In genomic region chr1:62801429-62801828, GRCm38 (mm10) we compare ENCODE assay signal across 21 mouse cellular contexts.
DNase-seq lines count a peak whose midpoint lies in the region; ATAC-seq lines count a peak whose summit lies in the region.
"Had no signal": no experiment of that assay in that cellular context is flagged by ENCODE, and none has a peak within 500 bp of the region (broad histone marks: within the 10 kb centered on the region; RNA-seq: fewer than 3 reads in every experiment).

No protein-coding gene starts in this region.

- no peaks in the 10 kb centered on the region for H3K27me3 ChIP-seq in hindbrain, embryonic 10.5 days (ENCODE audit: insufficient read depth, poor library complexity, severe bottlenecking)
- H3K27me3 ChIP-seq in hindbrain, embryonic 14.5 days (ENCODE audit: control insufficient read depth, insufficient read depth, low read length): no peaks in the 10 kb centered on the region
- H3K27me3 ChIP-seq in kidney, embryonic 15.5 days: no peaks in the 10 kb centered on the region
- H3K27me3 ChIP-seq: embryonic facial prominence, embryonic 13.5 days; embryonic facial prominence, embryonic 15.5 days; forebrain, embryonic 12.5 days had no signal

- no peak overlapping the region for H3K4me2 ChIP-seq in hindbrain, embryonic 14.5 days (replicated peaks)
- H3K4me2 ChIP-seq in kidney, embryonic 15.5 days: no peak overlapping the region
- H3K4me2 ChIP-seq: embryonic facial prominence, embryonic 13.5 days; embryonic facial prominence, embryonic 15.5 days; forebrain, embryonic 12.5 days had no signal

- H3K9me3 ChIP-seq in hindbrain, embryonic 10.5 days: no peaks in the 10 kb centered on the region
- H3K9me3 ChIP-seq in hindbrain, embryonic 14.5 days (ENCODE audit: control insufficient read depth, low read length): no peaks in the 10 kb centered on the region
- H3K9me3 ChIP-seq in kidney, embryonic 15.5 days (replicated peaks): no peaks in the 10 kb centered on the region
- H3K9me3 ChIP-seq: embryonic facial prominence, embryonic 13.5 days; embryonic facial prominence, embryonic 15.5 days; forebrain, embryonic 10.5 days; forebrain, embryonic 12.5 days had no signal

- peak overlapping the region; percentile 8; the same call in 1 of the 2 replicates for H3K27ac ChIP-seq in hindbrain, embryonic 10.5 days
- H3K27ac ChIP-seq in hindbrain, embryonic 14.5 days: no peak overlapping the region
- H3K27ac ChIP-seq in kidney, embryonic 15.5 days: peak overlapping the region; percentile 66
- H3K27ac ChIP-seq: embryonic facial prominence, embryonic 13.5 days; embryonic facial prominence, embryonic 15.5 days; forebrain, embryonic 10.5 days; forebrain, embryonic 12.5 days had no signal

- no peak overlapping the region for H3K4me3 ChIP-seq in hindbrain, embryonic 10.5 days
- no peak overlapping the region for H3K4me3 ChIP-seq in hindbrain, embryonic 14.5 days (replicated peaks; ENCODE audit: low read length)
- H3K4me3 ChIP-seq in kidney, embryonic 15.5 days (replicated peaks): no peak overlapping the region
- H3K4me3 ChIP-seq: embryonic facial prominence, embryonic 13.5 days; embryonic facial prominence, embryonic 15.5 days; erythroblast, embryonic 14.5 days; forebrain, embryonic 10.5 days; forebrain, embryonic 12.5 days had no signal

- H3K36me3 ChIP-seq in hindbrain, embryonic 10.5 days: no peaks in the 10 kb centered on the region
- H3K36me3 ChIP-seq in hindbrain, embryonic 14.5 days (replicated peaks; ENCODE audit: control insufficient read depth, insufficient read depth): peaks cover 2% of the 10 kb centered on the region; the same call in 1 of the 2 replicates
- H3K36me3 ChIP-seq in kidney, embryonic 15.5 days: no peaks in the 10 kb centered on the region
- H3K36me3 ChIP-seq: embryonic facial prominence, embryonic 15.5 days; forebrain, embryonic 10.5 days; forebrain, embryonic 12.5 days had no signal

- ATAC-seq in hindbrain, embryonic 14.5 days (ENCODE audit: low FRiP score): no peak
- ATAC-seq in kidney, embryonic 15.5 days (replicated peaks; ENCODE audit: low FRiP score): peak; percentile 72
- ATAC-seq: forebrain, embryonic 14.5 days; forebrain, embryonic 16.5 days had no signal

- DNase-seq in hindbrain, embryonic 10.5 days (ENCODE audit: low spot score): no peak
- no peak for DNase-seq in hindbrain, embryonic 14.5 days (ENCODE audit: low spot score)
- DNase-seq in kidney, adult 11 months: no peak
- DNase-seq: adrenal gland, adult 2 months; adrenal gland, postnatal 10 days; adrenal gland, postnatal 25 days; cerebellum, adult 11 months; cerebellum, adult 18-20 months; cerebellum, adult 8-10 months; cerebellum, adult 9-11 months; cerebellum, postnatal 14 days; cerebellum, postnatal 36 days; embryo, embryonic 11 days had no signal

- H3K4me1 ChIP-seq in hindbrain, embryonic 10.5 days (replicated peaks): peaks cover 6% of the 10 kb centered on the region; the same call in 1 of the 2 replicates
- peaks cover 4% of the 10 kb centered on the region; the same call in 1 of the 2 replicates for H3K4me1 ChIP-seq in hindbrain, embryonic 14.5 days (replicated peaks; ENCODE audit: control insufficient read depth, insufficient read depth, low read length)
- H3K4me1 ChIP-seq in kidney, embryonic 15.5 days: peaks cover 10% of the 10 kb centered on the region; the same call in 1 of the 2 replicates

- 62% methylated on average over 4 of the region's 4 CpGs for WGBS in hindbrain, embryonic 10.5 days
- WGBS in hindbrain, embryonic 14.5 days: 62% methylated on average over 4 of the region's 4 CpGs
- WGBS in kidney, embryonic 15.5 days: 53% methylated on average over 4 of the region's 4 CpGs

- no peak overlapping the region for H3K9ac ChIP-seq in hindbrain, embryonic 14.5 days
- H3K9ac ChIP-seq in kidney, embryonic 15.5 days: no peak overlapping the region
- H3K9ac ChIP-seq: embryonic facial prominence, embryonic 13.5 days; embryonic facial prominence, embryonic 15.5 days; forebrain, embryonic 12.5 days had no signal
